Mouse (Mus musculus) testis, postnatal 14 days (tissue): ENCODE results near the gene Acpp.
"Not testable (repeated sequence)": the region's sequence is repeated elsewhere in the genome, so short reads cannot be mapped to it uniquely, and the experiment has no call there.

Source experiments
- DNase-seq: peaks from one replicate; pipeline ENCODE4 v3.0.0; 2021; ENCODE audit warnings: low spot score

Acpp gene

DNA sequence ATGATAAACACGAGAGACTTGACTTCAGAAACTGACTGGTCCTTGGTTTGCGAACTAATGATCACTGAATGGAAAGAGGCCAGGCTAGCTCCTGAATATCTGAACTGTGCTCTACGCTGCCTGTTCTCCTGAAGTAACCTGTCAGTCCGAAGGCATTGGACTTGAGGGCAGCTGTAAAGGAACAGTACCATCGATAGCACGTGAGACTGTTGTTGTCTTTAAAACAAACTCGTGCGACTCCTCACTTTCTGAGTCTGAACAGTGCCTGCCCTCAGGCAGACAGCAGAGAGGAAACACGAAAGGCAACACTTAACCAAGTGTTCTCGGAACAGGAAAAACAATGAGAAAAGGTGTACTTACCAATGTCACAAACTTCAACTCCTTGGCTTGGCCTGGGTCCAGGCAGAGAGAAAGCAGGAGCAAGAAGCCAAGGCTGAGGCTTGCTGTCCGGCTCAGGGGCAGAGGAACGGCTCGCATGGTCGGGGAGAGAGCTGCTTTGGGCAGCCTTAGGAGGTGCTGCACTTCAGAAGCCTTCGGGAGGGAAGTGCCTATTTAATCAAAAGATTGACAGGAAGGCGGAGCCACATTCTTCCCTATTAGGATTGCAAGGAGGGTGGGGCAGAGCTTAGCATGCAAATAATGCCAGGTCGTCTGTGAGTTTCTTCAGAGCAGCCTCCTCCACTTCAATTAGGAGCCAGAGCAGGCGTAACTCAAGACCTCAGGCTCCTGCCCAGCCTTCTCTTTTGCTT, at the start of gene Acpp:
Acpp (minus strand) TSS at position 566 of the 749 bp plus-strand sequence.
- DNase-seq: peak; percentile 19

DNA sequence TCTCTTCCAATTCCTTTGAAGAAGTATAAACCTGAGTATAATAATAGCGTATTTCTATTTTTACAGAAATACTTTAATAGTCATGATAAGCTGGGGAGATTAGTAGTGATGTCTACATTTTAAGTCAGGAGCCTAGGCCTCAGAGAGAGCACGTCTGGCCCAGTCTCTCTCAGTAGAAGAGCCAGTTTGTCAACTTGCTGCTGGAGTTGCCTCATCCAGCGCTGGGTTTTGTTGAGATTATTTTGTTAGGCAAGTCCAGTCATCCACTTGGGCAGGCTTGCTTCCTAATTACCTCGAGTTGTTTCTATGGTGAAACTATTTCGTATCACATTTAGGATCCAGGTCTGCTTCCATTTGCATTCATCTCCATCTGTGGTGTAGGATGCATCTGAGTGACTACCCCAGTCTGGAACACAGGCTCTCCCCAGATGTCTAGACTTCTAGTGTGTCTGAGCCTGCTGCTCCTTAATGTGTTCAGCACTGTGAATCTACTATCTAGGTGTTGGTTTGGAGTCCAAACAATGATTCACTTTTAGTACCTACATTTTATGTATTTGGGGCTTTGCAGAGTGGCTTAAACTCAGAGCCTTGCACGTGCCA, 45.1 kb upstream of the Acpp start:
- DNase-seq: no peak

DNA sequence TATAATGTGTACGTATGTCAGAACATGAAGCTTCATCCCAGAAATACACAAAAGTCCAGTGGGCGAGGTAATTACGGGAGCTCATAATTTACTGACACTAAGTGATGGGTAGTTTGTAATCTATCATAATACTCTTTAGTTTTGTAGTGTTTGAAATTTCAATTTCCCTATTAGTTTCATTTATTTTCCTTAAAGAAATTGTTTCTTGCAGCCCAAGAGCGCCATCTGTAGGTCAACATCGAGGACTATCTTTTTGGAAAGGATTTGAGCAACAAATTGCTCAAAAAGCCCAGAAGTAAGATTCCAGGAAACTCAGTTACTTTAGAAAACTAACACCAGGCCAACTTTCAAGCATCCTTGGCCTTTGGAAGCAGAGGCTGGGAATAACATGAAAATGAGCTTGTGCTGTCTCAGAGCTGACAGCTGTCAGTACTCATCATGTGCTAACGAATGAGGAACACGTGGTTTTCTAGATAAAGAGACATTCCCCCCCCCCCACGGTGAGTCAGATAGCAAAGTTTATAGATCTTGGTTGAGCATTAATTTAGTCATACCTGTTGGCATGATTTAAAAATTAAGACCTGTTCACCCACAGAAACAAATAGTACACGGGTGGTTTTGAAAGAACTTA, 42.1 kb upstream of the Acpp start:
- DNase-seq: no peak

DNA sequence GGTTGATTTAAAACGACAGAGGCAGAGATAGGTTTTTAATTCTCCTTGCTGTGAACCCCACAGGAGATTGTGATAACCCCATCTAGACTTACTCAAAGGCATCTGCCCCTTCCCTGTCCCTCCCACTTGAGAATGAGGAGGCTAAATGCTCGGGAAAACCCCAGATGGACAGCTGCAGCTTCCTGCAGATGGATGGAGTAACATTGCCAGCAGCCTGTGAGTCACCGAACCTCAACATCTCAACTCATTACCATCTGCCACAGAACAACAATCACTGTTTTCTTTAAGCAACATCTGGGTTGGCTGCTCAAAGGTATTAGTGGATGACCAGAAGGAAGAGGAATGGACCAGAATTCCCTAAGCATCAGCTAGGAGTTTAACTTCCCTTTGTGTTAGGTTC, 38.0 kb upstream of the Acpp start:
- DNase-seq: no peak

DNA sequence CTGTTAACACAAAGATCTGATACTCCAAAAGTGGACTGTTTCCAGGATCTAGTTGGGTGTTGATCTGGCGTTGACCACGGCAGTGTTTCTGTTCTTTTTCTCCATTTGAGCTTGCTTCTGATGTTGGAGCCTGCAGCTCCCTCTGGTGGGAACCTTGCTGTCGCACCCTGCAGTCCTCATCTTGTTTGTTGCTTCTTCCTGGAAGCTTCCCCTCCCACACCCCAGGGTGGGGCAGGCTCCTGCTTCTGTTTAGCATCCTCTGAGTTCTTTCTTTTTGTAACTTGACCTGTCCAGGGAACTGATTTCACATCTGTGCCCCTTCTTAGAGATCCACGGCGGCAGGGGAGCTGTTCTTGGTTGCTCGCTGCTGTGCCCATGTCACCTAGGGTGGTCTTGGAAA, 35.7 kb upstream of the Acpp start:
- DNase-seq: no peak

DNA sequence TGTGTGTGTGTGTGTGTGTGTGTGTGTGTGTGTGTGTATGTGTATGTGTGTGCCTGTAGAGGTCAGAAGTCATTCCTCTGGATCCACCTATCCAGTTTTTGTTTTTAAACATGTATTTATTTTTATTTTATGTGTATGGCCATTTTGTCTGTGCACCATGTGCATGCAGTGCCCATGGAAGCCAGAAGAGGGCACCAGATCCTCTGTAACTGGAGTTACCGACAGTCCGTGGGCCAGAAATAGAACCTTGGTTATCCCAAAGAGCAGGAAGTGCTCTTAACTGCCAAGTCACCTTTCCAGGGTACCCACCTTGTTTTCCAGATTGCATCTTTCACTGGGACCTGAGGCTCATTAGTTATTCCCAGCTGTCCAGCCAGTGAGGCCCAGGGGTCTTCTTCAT, 29.4 kb upstream of the Acpp start:
- no peak for DNase-seq

DNA sequence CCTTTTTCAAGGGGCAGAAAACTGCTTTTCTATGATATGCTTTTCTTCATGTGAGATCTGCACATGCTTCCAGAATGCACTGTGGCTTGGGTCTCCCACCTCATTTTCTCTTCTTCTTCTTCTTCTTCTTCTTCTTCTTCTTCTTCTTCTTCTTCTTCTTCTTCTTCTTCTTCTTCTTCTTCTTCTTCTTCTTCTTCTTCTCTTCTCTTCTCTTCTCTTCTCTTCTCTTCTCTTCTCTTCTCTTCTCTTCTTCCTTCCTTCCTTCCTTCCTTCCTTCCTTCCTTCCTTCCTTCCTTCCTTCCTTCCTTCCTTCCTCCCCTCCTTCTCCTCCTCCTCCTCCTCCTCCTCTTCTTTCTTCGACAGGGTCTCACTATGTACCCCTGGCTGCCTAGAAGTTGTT, 24.4 kb upstream of the Acpp start:
- not testable (repeated sequence) for DNase-seq

DNA sequence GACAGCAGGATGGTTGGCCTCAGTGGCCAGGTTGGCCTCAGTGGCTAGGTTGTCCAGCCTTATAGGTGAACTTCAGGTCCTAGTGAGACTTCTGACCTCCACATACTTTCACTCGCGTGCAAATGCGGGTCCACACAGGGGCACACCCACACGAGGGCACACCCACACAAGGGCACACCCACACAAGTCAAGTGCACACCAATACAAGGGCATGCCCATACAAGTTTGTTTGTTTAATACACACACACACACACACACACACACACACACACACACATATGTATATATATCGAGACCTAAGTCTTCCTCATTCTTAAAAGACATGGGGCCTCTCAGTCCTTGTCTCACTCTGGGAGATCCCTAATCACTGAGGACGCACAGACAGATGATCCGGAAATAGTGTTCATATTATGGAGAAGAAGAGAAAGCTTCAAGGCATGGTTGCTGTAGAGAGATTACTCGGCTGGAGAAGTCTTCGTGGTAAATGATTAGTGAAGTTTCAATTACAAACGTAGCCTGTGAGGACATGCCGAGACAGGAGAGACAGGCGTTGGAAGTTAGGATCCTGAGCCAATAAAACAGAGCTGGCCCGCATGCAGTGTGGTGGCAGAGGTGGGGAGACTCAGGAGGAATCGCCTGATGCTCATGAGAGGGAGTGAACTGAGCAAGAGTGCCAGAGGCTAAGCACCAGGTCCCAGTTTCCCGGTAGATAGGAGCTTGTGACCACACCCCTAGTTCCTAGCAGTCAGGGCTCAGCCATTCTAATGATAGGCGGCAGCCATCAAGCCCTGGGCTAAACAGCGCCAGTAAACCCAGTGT, 23.7 kb upstream of the Acpp start:
- no peak for DNase-seq

DNA sequence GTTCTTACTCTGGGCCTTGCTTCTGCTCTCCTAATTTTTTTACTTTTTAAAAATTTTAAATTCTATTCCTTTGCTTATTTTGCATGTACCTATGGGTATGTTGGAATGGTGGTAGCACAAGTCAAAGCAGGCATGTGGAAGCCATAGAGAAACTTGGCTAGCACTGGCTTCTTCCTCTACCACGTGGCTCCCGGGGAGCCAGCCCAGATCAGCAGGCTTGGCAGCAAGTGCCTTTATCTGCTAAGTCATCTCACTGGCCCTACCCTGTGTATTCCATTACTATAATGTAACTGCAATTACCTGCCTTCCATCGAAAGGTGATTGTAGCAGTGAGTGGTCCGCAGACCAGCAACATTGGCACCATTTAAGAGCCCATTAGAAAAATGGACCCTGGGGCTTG, 22.8 kb upstream of the Acpp start:
- no peak for DNase-seq

DNA sequence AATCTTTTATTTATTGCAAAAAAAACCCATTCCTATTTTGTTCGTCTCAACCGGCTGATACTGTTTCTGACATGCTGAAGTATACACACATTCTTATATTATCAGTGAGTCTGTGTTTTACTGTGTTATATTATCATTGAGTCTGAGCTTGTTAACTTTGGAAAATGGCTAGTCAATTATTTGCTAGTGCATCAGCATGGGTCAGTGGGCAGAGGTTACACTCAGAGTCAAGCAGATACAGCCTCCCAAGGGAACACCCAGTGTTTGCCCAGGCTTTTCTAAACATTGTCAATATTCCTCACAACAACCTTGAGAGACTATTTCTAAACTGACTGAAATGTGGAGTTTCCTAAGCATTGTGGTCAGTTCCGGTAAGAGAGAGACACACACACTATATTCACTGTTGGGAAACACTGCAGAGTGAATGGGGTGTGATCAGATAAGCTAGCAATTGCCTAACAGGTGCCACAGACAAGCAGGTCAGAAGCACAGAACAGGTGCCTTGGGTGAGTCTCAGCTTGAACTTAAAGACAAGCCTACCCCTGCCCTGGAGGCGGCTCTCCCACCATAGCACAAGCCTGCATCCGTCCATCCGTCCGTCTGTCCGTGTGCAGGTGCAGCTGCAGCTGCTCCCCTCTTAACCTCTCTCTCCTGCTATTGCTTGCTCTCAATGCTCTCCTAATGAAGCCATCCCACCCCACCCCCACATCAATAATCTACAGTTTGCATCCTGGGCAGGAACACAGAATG, 18.1 kb upstream of the Acpp start:
- DNase-seq: no peak

DNA sequence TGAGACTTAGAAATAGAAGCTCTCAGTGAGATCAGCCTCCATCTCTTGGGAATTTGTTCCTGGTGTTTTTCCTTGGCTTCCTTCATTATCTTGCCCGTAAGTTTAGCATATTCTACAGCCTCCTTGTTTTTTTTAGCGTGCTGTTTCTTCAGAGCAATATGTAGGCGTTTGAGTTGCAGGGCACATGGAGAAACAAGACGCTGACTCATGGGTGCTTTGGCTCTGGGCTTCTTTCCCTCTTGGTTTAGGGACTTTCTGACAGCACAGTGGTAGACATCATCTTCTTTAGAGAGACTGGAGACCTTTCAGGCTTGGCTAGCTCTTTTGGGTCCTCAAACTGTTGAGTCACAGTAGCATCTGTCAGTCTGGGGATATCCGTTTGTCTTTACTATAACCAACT, 6.6 kb upstream of the Acpp start:
- no peak for DNase-seq

DNA sequence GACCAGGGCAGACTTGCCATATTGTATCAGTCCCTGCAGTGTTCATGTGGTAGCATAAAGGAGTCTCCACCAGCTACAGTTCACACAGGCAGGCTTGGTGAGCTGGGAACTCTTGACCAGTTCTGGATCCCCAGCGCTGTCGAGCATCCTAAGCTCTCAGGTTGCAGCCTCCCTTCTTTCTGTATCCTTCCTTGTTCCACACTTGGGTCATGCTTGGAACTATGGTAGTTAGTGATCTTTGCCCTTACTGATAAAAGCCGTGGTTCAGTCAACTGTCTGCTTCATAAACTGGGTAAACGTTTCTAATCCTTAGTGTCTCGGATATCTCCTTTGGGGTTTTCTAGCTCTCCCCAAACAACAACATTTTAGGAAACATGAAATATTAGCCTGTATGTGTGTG, 1.9 kb upstream of the Acpp start:
- DNase-seq: no peak

DNA sequence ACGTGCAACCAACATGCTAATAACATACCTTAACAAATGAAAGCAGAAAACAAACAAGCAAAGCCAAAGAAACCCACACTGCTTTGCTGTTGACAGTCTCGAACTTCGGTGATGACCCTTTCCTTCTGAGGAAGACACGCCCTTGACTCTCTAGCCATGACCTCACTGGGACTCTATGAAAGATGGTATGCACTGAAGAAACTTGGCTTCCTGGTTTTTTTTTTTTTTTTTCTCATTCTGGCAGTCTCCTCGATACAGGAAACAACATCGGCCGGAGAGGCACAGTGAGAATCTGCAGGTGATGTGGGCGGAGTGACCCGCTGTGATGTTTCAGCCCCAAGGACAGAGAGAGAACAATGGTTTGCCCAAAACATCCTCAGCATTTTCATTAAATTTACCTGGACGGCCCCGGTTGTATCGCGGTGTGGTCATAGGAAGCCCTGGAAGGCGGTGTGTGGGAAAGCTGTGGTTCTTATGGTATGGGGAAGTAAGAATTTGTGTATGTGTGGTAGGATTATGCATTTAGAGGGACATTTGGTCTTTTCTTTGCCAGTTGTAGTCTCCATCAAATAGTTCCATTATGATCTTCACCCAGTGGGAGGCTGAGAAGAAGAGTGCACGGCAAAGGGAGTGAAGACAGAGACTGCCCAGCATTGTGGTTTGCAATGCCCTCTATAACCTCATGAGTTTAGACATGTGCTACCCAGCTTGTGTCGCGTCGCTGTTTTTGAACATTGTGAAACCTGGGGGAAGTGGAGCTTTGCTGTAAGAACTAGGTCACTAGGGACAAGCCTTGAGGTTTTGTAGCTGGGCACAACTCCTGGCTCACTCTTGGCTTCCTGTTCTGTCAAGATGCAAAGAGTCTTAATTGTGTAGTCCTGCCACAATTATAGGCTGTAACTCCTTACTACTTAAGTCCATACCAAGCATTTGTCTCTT, 1.2 kb upstream of the Acpp start:
- DNase-seq: no peak

DNA sequence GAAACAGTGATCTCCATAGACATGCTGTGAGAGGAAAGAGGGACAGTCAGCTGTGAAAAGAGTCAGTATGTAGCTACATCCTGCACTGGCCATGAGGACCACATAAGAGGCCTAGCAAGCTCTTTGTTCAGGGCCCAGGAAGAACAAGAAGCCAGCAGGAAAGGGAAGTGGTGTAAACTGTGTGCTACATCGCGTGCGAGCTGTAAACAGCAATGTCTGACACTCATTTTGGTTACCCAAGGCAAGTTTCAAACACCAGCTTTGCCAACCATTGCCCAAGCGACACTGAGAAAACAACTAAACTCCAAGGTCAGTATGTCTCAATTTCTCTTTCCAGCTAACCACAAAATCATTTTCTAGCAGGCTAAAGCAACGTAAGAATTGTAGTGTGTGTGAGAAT, 6.2 kb downstream of the Acpp start:
- DNase-seq: no peak

DNA sequence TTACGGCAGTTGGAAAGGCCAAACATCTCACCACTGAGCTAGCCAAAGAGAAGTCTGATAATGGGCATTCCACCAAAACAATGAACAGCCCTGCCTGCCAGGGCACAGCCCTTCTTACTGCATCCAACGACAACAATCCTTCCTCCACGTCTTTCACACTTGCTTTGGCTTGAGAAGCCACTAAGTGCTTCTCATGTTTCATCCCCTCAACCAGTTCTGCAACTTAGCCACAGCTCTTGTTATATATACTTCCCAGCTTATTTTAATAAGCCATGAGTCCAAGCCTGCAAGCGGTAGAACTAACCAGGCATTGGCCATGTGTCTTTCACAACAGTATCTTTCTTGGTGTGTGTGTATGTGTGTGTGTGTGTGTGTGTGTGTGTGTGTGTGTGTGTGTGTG, 8.9 kb downstream of the Acpp start:
- no peak for DNase-seq

DNA sequence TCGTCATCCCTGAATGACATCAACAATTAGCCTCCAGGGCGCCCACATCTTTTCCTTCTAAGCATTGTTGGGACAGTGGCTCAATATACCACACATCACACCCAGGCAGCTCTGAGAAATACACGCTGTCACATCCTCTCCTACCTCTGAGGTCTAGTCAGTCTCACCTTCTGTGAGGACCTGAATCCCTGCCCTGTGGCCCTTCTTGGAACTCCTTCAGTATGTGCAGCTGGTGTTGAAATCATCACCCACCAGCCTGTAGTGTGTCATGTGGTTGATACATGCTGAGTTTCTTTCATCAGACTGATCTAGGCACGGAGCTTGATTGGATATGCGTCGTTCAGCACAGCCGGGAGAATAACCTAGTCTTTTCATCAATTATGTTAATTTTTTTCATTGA, 16.0 kb downstream of the Acpp start:
- no peak for DNase-seq

DNA sequence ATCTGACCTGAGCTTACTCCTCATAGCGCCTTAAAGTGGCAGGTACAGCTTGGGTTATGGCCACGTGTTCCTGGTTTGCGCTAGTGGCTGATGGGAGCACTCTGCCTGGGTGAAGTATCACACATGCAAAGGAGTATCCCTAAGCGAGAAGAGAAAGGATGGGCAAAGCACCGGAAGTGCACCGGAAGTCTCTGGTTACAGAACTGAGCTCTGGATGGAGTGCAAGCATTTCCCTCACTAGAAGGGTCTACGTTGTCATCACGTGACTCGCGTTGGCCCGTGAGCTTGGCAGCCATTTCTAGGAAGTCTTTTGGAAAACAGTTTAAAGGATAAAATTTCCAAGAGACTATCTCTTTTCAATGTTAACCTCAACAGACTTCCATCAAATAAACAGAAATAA, 21.2 kb downstream of the Acpp start:
- peak; percentile 11 for DNase-seq

DNA sequence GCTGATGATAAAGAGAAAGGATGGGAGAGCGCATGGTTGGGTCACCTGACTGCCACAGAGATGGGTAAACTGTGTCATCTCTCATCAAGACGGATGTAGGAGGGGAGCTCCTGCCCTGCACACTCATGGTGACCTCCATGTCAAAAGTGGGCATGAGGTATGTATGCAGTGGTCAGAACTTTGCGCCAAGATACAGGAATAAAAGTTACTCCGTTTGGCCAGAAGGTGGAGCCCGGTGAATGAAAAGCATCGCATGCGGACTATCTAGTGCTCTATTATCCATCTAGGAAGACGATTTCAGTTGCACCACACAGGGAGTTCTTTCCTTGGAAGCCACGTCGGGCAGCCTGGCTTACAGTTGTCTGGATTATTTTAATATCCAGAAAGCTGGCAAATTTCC, 22.0 kb downstream of the Acpp start:
- no peak for DNase-seq

DNA sequence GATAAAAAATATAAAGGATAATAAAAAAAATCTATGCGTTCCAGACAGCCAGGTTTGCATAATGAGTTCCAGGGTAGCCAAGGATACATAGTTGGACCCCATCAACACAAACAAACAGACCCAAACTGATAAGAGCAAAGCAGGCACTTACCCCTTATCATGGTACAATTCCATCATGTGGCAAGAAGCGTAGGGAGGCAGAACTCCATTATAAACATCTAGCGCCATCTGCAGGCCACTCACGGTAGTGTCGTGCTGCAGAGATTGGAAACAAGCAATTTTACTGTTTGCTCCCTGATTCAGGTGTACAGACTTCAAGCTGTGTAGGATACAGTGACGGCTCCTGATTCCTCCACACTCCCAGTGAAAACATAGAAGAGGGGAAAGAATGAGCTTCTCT, 30.8 kb downstream of the Acpp start:
- DNase-seq: peak; percentile 53

DNA sequence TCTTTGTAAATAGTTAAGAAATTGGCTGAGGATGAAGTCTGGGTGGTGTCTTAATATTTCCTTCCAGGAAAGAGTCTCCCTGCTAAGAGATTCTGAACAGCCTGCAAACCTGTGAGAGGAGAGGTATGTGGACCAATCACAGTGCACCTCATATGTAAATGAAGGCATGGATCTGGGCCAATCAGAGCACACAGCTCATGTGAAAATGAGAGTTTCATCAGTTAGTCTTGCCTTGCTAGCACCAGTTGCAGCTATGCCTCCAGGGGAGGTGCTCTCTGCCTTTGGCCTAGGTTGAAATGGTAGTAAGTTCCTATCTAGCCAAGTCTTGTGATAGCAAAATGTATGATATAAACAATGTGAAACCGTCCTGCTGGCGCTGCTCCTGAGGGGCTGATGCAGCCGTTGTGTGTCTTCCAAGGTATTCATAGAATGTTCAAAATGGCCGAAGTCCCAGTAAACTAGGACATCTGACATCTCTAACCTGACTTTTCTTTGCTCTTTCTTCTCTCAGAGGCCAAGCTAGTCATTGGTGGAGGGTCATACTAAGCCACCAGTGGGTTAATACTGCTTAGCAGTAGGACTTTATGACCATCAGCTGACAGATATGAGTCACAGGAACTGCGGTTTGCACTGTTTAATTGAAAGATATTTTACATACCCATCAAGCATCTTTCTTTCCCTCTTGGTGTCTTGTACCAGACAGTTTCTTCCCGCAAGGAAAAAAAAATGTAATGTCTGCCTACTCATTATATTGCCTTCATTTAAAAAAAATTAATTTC, 32.0 kb downstream of the Acpp start:
- DNase-seq: no peak
